Mouse (Mus musculus) megakaryocyte, embryonic 14.5 days (primary cell): ENCODE data around the gene Prkaca. TPM values are rescaled to one million over a fixed set of nuclear protein-coding genes. Genes with fewer than 3 reads are reported as not detected.

Source experiments
- H3K27me3 ChIP-seq: replicated peaks from 2 replicates; pipeline ENCODE3; 2012; ENCODE audit warnings: inconsistent platforms
- H3K36me3 ChIP-seq: replicated peaks from 2 replicates; pipeline ENCODE3; 2012; ENCODE audit warnings: low read length, inconsistent platforms, mixed read lengths
- H3K4me1 ChIP-seq: 2 replicates; pipeline ENCODE4 v1.6.1; 2012; ENCODE audit warnings: inconsistent platforms
- H3K4me3 ChIP-seq: replicated peaks from 2 replicates; pipeline ENCODE3; 2012; ENCODE audit warnings: moderate library complexity, mild to moderate bottlenecking, inconsistent platforms
- H3K9me3 ChIP-seq: 2 replicates; pipeline ENCODE4 v1.6.1; 2012; ENCODE audit warnings: inconsistent platforms
- FLI1 ChIP-seq: IDR thresholded peaks from 2 replicates; pipeline ENCODE4 v1.6.1; 2012; ENCODE audit warnings: low read length, inconsistent platforms, mixed read lengths
- GATA1 ChIP-seq: IDR thresholded peaks from 3 replicates; pipeline ENCODE4 v1.6.1; 2012; ENCODE audit warnings: mixed read lengths, low read length, inconsistent platforms, borderline replicate concordance
- polyA plus RNA-seq: library from polyadenylated mRNA; stranded (reverse); fragments of >175 nt; gene quantifications from 2 replicates; pipeline ENCODE4 v1.2.3, GENCODE M21; 2012; ENCODE audit warnings: low replicate concordance; ENCODE audit not compliant: insufficient read depth

Gene Prkaca
- polyA plus RNA-seq, 1 experiment, result 30.8 TPM

- Histone ChIP-seq H3K9me3 (no peaks in the 10 kb centered on the region), H3K36me3 (no peaks in the 10 kb centered on the region), H3K4me1 (peaks cover 8% of the 10 kb centered on the region), H3K4me3 (no peak overlapping the region), H3K27me3 (peaks cover 24% of the 10 kb centered on the region)
- no peak for TF ChIP-seq FLI1
- no peak for TF ChIP-seq GATA1
Observed at GRCm38 (mm10) chr8:83945540-83945939, 27.3 kb upstream of the Prkaca start.

DNA sequence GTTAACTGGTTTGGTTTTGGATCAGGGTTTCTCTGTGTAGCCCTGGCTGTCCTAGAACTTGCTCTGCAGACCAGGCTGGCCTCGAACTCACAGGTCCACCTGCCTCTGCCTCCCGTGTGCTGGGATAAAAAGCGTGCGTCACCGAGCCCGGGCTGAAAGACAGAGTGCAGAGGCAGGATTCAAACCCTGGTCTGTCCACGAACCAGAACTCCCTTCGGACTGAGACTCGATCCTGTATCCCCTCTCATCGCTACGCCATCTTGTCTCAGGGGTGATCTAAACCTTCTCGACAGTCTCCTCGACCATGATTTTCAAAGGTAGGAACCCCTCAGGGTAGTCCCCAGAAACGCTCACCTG is 18.1 kb upstream of the Prkaca start:
- peaks cover 3% of the 10 kb centered on the region for H3K36me3 ChIP-seq
- TF ChIP-seq GATA1, result no peak
- no peak for TF ChIP-seq FLI1
- no peaks in the 10 kb centered on the region for H3K9me3 ChIP-seq
- H3K4me1 ChIP-seq, result peaks cover 39% of the 10 kb centered on the region
- peak overlapping the region; percentile 95 for H3K4me3 ChIP-seq
- peaks cover 11% of the 10 kb centered on the region for H3K27me3 ChIP-seq

GRCm38 (mm10) chr8:83955106-83955957 is 17.5 kb upstream of the Prkaca start, which contains the start of the genes Gm10644 and Asf1b:
Gene Gm10644, minus strand, starts transcription at chr8:83955205.
Gene Asf1b, plus strand, starts transcription at chr8:83955507.
- no peak for TF ChIP-seq FLI1
- no peak for TF ChIP-seq GATA1
- Histone ChIP-seq H3K36me3 (peaks cover 6% of the 10 kb centered on the region), H3K27me3 (peaks cover 11% of the 10 kb centered on the region), H3K4me3 (peak within 1 kb of the TSS; percentile 95), H3K4me1 (peaks cover 39% of the 10 kb centered on the region), H3K9me3 (no peaks in the 10 kb centered on the region)

DNA sequence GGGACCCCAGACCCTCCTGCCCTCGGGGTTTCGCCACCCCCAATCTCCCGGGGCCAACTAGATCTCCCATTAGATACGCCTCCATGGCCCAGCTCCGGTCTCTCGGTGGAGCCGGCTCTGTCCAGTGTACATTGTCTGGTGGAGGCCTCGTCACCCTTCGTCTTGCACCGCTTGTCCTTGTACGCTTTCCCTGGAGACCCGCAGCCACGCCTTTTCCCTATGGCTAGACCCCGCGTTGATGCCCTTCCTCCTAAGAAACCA is 16.9 kb upstream of the Prkaca start:
- H3K36me3 ChIP-seq, result peaks cover 6% of the 10 kb centered on the region
- no peak for TF ChIP-seq GATA1
- TF ChIP-seq FLI1, result no peak
- H3K4me3 ChIP-seq, result peak overlapping the region; percentile 95
- H3K27me3 ChIP-seq, result peaks cover 11% of the 10 kb centered on the region
- peaks cover 39% of the 10 kb centered on the region for H3K4me1 ChIP-seq
- H3K9me3 ChIP-seq, result no peaks in the 10 kb centered on the region

- peak overlapping the region; percentile 95 for H3K4me3 ChIP-seq
- peaks cover 10% of the 10 kb centered on the region for H3K36me3 ChIP-seq
- peaks cover 39% of the 10 kb centered on the region for H3K4me1 ChIP-seq
- peaks cover 9% of the 10 kb centered on the region for H3K27me3 ChIP-seq
- no peaks in the 10 kb centered on the region for H3K9me3 ChIP-seq
- TF ChIP-seq FLI1 (no peak), GATA1 (no peak)
Observed at GRCm38 (mm10) chr8:83956789-83957188, 16.0 kb upstream of the Prkaca start.

DNA sequence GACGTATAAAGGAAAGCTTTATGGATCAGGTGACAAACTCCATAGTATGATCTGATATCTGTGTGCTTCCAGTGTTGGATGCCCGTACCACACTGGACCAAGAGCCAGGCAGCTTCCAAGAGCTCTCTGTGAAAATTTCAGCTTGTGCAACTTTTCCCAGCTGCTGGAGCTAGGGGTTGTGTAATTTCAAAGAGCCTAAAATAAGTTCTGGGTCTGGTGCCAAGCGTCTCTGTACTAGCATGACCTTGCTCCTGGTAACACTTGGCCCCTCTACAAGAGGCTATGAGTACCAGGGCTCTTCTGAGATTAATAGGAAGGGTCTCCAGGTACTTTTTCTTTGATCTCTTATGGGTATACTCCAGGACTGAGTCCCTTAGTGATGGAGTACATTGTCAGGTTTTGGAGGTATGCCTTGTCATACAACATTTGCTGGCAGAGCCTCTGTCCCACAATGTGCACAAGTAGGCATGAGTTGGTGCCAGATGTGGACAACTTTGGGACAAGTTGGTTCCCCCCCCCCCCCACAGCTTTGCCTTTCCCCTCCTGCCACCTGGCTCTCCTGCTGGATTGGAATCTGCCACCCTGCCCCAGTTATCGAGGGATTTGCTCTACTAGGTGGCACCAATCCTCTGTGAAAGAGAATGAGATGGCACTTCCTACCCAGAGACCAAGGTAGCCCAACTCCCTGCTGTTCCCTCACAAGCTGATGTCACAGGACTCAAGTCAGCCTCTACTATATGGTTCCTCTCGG is 8.6 kb upstream of the Prkaca start:
- no peak overlapping the region for H3K4me3 ChIP-seq
- no peaks in the 10 kb centered on the region for H3K27me3 ChIP-seq
- no peaks in the 10 kb centered on the region for H3K9me3 ChIP-seq
- peaks cover 6% of the 10 kb centered on the region; the same call in 1 of the 2 replicates for H3K4me1 ChIP-seq
- TF ChIP-seq FLI1 (no peak), GATA1 (no peak)
- H3K36me3 ChIP-seq, result peaks cover 71% of the 10 kb centered on the region

DNA sequence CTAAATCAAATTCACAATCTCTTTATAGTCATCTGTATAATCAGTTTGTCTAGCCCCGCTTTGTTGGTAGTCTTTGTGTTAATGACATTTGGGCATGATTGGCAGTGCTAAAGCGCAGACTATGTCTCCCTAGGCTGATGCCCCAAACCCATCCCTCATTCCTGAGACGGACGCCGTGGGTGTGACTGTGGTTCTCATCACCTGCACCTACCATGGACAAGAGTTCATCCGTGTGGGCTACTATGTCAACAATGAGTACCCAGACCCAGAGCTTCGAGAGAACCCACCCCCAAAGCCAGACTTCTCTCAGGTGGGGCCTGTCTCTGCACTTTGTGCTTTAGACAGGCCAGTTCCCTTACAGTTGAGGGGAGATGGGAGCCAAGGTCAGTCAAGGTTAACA is 5.1 kb upstream of the Prkaca start:
- H3K4me1 ChIP-seq, result peaks cover 16% of the 10 kb centered on the region
- H3K4me3 ChIP-seq, result no peak overlapping the region
- peaks cover 63% of the 10 kb centered on the region for H3K36me3 ChIP-seq
- H3K27me3 ChIP-seq, result no peaks in the 10 kb centered on the region
- TF ChIP-seq FLI1, result no peak
- TF ChIP-seq GATA1, result no peak
- no peaks in the 10 kb centered on the region for H3K9me3 ChIP-seq

DNA sequence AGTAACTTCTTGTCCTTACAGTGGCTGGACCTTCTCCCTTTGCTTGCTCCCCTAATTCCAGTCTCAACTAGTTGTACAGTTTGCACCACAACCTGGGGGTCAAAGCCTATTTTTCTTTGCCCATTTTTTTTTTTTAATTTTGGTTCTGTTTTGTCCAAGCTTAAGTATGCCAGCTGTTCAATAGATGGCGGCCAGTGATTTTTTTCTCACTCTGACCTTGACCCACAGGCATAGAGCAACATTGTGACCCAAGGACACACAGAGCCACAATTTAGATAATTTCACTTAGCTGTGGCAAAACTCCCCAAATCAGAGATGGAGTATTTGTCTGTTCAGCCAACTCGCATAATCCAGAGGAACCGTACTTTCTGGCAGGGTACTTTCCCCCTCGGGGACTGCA is 1.7 kb upstream of the Prkaca start:
- H3K9me3 ChIP-seq, result no peaks in the 10 kb centered on the region
- no peaks in the 10 kb centered on the region for H3K27me3 ChIP-seq
- peaks cover 44% of the 10 kb centered on the region for H3K4me1 ChIP-seq
- TF ChIP-seq GATA1 (no peak), FLI1 (no peak)
- peaks cover 43% of the 10 kb centered on the region for H3K36me3 ChIP-seq
- H3K4me3 ChIP-seq, result peak overlapping the region; percentile 100

- Histone ChIP-seq H3K4me3 (peak overlapping the region; percentile 100), H3K36me3 (peaks cover 39% of the 10 kb centered on the region), H3K4me1 (peaks cover 49% of the 10 kb centered on the region), H3K27me3 (no peaks in the 10 kb centered on the region), H3K9me3 (no peaks in the 10 kb centered on the region)
- TF ChIP-seq GATA1, result no peak
- no peak for TF ChIP-seq FLI1
Observed at GRCm38 (mm10) chr8:83971661-83972060, 1.1 kb upstream of the Prkaca start.
